Mouse (Mus musculus) gastrocnemius, adult 2 months (tissue): Measurements from ENCODE around the gene Hlx. TPM values are rescaled to one million over a fixed set of nuclear protein-coding genes. Genes with fewer than 3 reads are reported as not detected.

Experiments used
- DNase-seq: peaks from one replicate; pipeline ENCODE4 v3.0.0; 2022
- H3K27ac ChIP-seq: fragments of 200-600 bp; 2 replicates; pipeline ENCODE4 v1.8.1; 2022; ENCODE audit warnings: mild to moderate bottlenecking
- H3K4me3 ChIP-seq: fragments of 200-600 bp; 2 replicates; pipeline ENCODE4 v1.8.1; 2022; ENCODE audit warnings: mild to moderate bottlenecking, moderate library complexity
- CTCF ChIP-seq: fragments of 200-600 bp; IDR thresholded peaks from 2 replicates; pipeline ENCODE4 v1.8.1; 2022; ENCODE audit warnings: antibody characterized with exemption, mild to moderate bottlenecking, moderate library complexity
- intact Hi-C: fragments of 180-260 bp; cut with DNase I; formaldehyde crosslinking; loops from one replicate; pipeline ENCODE4 v1.15.1; 2025
- total RNA-seq, 2 experiments: library from RNA; stranded (reverse); gene quantifications; 2 replicates each; pipeline ENCODE4 v1.2.3; 2021

The Hlx gene
- total RNA-seq, 2 experiments from 2014 or later, result 6.9 to 10.9 TPM

- H3K27ac ChIP-seq, result peak overlapping the region; percentile 100
- peak overlapping the region; percentile 79 for H3K4me3 ChIP-seq
- no peak for DNase-seq
- TF ChIP-seq CTCF, result no peak
- intact Hi-C loops, result loop anchor here (5.0 kb wide), 1 partner anchor 53 kb away; no protein-coding TSS in a partner anchor
Measured at GRCm38 (mm10) chr1:184730453-184731013, 1.9 kb downstream of the Hlx start.

GRCm38 (mm10) chr1:184729357-184730140, 2.9 kb downstream of the Hlx start:
- Histone ChIP-seq H3K4me3 (peak overlapping the region; percentile 79), H3K27ac (peak overlapping the region; percentile 80)
- intact Hi-C loops, result loop anchor here (5.0 kb wide), 1 partner anchor 52 kb away; no protein-coding TSS in a partner anchor
- DNase-seq, result no peak
- TF ChIP-seq CTCF, result no peak

- no peak for DNase-seq
- Histone ChIP-seq H3K27ac (peak overlapping the region; percentile 80), H3K4me3 (peak overlapping the region; percentile 79)
- intact Hi-C loops, result no loop called here
- no peak for TF ChIP-seq CTCF
Measured at GRCm38 (mm10) chr1:184728561-184729115, 3.8 kb downstream of the Hlx start.

- peak overlapping the region; percentile 80; the same call in 1 of the 2 replicates for H3K27ac ChIP-seq
- H3K4me3 ChIP-seq, result peak overlapping the region; percentile 79
- no peak for DNase-seq
- intact Hi-C loops, result no loop called here
- TF ChIP-seq CTCF, result no peak
Measured at GRCm38 (mm10) chr1:184727401-184728265, 4.8 kb downstream of the Hlx start.

- H3K4me3 ChIP-seq, result peak overlapping the region; percentile 79; the same call in 1 of the 2 replicates
- intact Hi-C loops, result no loop called here
- DNase-seq, result no peak
- no peak overlapping the region for H3K27ac ChIP-seq
- TF ChIP-seq CTCF, result no peak
Measured at GRCm38 (mm10) chr1:184726576-184727300, 5.7 kb downstream of the Hlx start.

GRCm38 (mm10) chr1:184725318-184725790, 7.1 kb downstream of the Hlx start:
- H3K27ac ChIP-seq, result no peak overlapping the region; the same call in 1 of the 2 replicates
- no peak overlapping the region for H3K4me3 ChIP-seq
- intact Hi-C loops, result no loop called here
- DNase-seq, result no peak
- TF ChIP-seq CTCF, result no peak

GRCm38 (mm10) chr1:184724551-184725317, 7.7 kb downstream of the Hlx start:
- DNase-seq, result no peak
- Histone ChIP-seq H3K27ac (peak overlapping the region; percentile 35; the same call in 1 of the 2 replicates), H3K4me3 (no peak overlapping the region)
- intact Hi-C loops, result no loop called here
- TF ChIP-seq CTCF, result no peak

- TF ChIP-seq CTCF, result no peak
- intact Hi-C loops, result no loop called here
- Histone ChIP-seq H3K4me3 (no peak overlapping the region), H3K27ac (no peak overlapping the region)
- DNase-seq, result no peak
Measured at GRCm38 (mm10) chr1:184723899-184724298, 8.5 kb downstream of the Hlx start.

- TF ChIP-seq CTCF, result no peak
- Histone ChIP-seq H3K4me3 (no peak overlapping the region), H3K27ac (no peak overlapping the region)
- intact Hi-C loops, result no loop called here
- DNase-seq, result no peak
Measured at GRCm38 (mm10) chr1:184721121-184721520, 11.3 kb downstream of the Hlx start.

- no peak for TF ChIP-seq CTCF
- Histone ChIP-seq H3K4me3 (peak overlapping the region; percentile 9; the same call in 1 of the 2 replicates), H3K27ac (no peak overlapping the region)
- DNase-seq, result no peak
- intact Hi-C loops, result no loop called here
Measured at GRCm38 (mm10) chr1:184720162-184721025, 12.0 kb downstream of the Hlx start.
